Mouse (Mus musculus): ENCODE measurements at regions not wholly inside any gene's neighbourhood (a gene's known extent, or its start where the extent isn't known, plus 50 kb on each side); places are given as distances from the start of the nearest gene placed in this dataset.

- DNase-seq (ENCODE audit: low spot score) (no peak), ATAC-seq (ENCODE audit: low FRiP score) (no peak)
- Histone ChIP-seq H3K36me3 (ENCODE audit: control insufficient read depth, insufficient read depth, low read length) (no peaks in the 10 kb centered on the region), H3K9ac (ENCODE audit: low read depth, low read length) (no peak overlapping the region), H3K4me3 (ENCODE audit: low read depth, low read length) (no peak overlapping the region), H3K27ac (ENCODE audit: low read depth, low read length) (no peak overlapping the region), H3K27me3 (ENCODE audit: control insufficient read depth, insufficient read depth, low read length) (no peaks in the 10 kb centered on the region), H3K4me2 (replicated peaks; ENCODE audit: low read depth, low read length) (no peak overlapping the region), H3K4me1 (replicated peaks; ENCODE audit: control insufficient read depth, insufficient read depth, low read length) (no peaks in the 10 kb centered on the region), H3K9me3 (ENCODE audit: control insufficient read depth, low read length) (no peaks in the 10 kb centered on the region)
- WGBS = 92% methylated on average over 6 of the region's 6 CpGs
Measured at GRCm38 (mm10) chr3:27815201-27815695, 80.9 kb downstream of the Tmem212 start.

- Histone ChIP-seq H3K9ac (ENCODE audit: low read depth, low read length) (no peak overlapping the region), H3K9me3 (ENCODE audit: control insufficient read depth, low read length) (no peaks in the 10 kb centered on the region), H3K27me3 (ENCODE audit: control insufficient read depth, insufficient read depth, low read length) (no peaks in the 10 kb centered on the region), H3K4me2 (replicated peaks; ENCODE audit: low read depth, low read length) (no peak overlapping the region), H3K4me1 (replicated peaks; ENCODE audit: control insufficient read depth, insufficient read depth, low read length) (no peaks in the 10 kb centered on the region), H3K27ac (ENCODE audit: low read depth, low read length) (no peak overlapping the region), H3K4me3 (ENCODE audit: low read depth, low read length) (no peak overlapping the region), H3K36me3 (ENCODE audit: control insufficient read depth, insufficient read depth, low read length) (no peaks in the 10 kb centered on the region)
- ATAC-seq (ENCODE audit: low FRiP score) = no peak
- 71% methylated on average over 5 of the region's 5 CpGs for WGBS
- no peak for DNase-seq (ENCODE audit: low spot score)
Measured at GRCm38 (mm10) chr3:27804271-27804670, 91.9 kb downstream of the Tmem212 start.

- DNase-seq (ENCODE audit: low spot score) (no peak), ATAC-seq (ENCODE audit: low FRiP score) (no peak)
- Histone ChIP-seq H3K27ac (ENCODE audit: low read depth, low read length) (no peak overlapping the region), H3K4me2 (replicated peaks; ENCODE audit: low read depth, low read length) (no peak overlapping the region), H3K4me3 (ENCODE audit: low read depth, low read length) (no peak overlapping the region), H3K36me3 (ENCODE audit: control insufficient read depth, insufficient read depth, low read length) (no peaks in the 10 kb centered on the region), H3K9me3 (ENCODE audit: control insufficient read depth, low read length) (no peaks in the 10 kb centered on the region), H3K27me3 (ENCODE audit: control insufficient read depth, insufficient read depth, low read length) (no peaks in the 10 kb centered on the region), H3K9ac (ENCODE audit: low read depth, low read length) (no peak overlapping the region), H3K4me1 (replicated peaks; ENCODE audit: control insufficient read depth, insufficient read depth, low read length) (no peaks in the 10 kb centered on the region)
- 81% methylated on average over 3 of the region's 3 CpGs for WGBS
Measured at GRCm38 (mm10) chr3:27791633-27791951, 80.5 kb upstream of the Fndc3b start.

GRCm38 (mm10) chr3:27790932-27791632 lies 80.0 kb upstream of the Fndc3b start:
- no peak overlapping the region for H3K9ac ChIP-seq (ENCODE audit: low read depth, low read length)
- no peaks in the 10 kb centered on the region for H3K27me3 ChIP-seq (ENCODE audit: control insufficient read depth, insufficient read depth, low read length)
- no peak overlapping the region for H3K4me3 ChIP-seq (ENCODE audit: low read depth, low read length)
- H3K36me3 ChIP-seq (ENCODE audit: control insufficient read depth, insufficient read depth, low read length) = no peaks in the 10 kb centered on the region
- ATAC-seq (ENCODE audit: low FRiP score) (no peak), DNase-seq (ENCODE audit: low spot score) (no peak)
- 89% methylated on average over 13 of the region's 13 CpGs for WGBS
- H3K27ac ChIP-seq (ENCODE audit: low read depth, low read length) = no peak overlapping the region
- no peaks in the 10 kb centered on the region for H3K9me3 ChIP-seq (ENCODE audit: control insufficient read depth, low read length)
- no peaks in the 10 kb centered on the region for H3K4me1 ChIP-seq (replicated peaks; ENCODE audit: control insufficient read depth, insufficient read depth, low read length)
- no peak overlapping the region for H3K4me2 ChIP-seq (replicated peaks; ENCODE audit: low read depth, low read length)

- H3K4me2 ChIP-seq (replicated peaks; ENCODE audit: low read depth, low read length) = no peak overlapping the region
- ATAC-seq (ENCODE audit: low FRiP score) = no peak
- 0 out of 2 replicates have a peak, but pooled peaks cover 2% of the 10 kb centered on the region for H3K4me1 ChIP-seq (replicated peaks; ENCODE audit: control insufficient read depth, insufficient read depth, low read length)
- no peaks in the 10 kb centered on the region for H3K9me3 ChIP-seq (ENCODE audit: control insufficient read depth, low read length)
- no peak overlapping the region for H3K4me3 ChIP-seq (ENCODE audit: low read depth, low read length)
- no peak overlapping the region for H3K9ac ChIP-seq (ENCODE audit: low read depth, low read length)
- H3K27ac ChIP-seq (ENCODE audit: low read depth, low read length) = no peak overlapping the region
- DNase-seq (ENCODE audit: low spot score) = no peak
- no peaks in the 10 kb centered on the region for H3K36me3 ChIP-seq (ENCODE audit: control insufficient read depth, insufficient read depth, low read length)
- 76% methylated on average over 2 of the region's 2 CpGs for WGBS
- no peaks in the 10 kb centered on the region for H3K27me3 ChIP-seq (ENCODE audit: control insufficient read depth, insufficient read depth, low read length)
Measured at GRCm38 (mm10) chr3:27783926-27784325, 72.8 kb upstream of the Fndc3b start.

GRCm38 (mm10) chr3:27783476-27783875 lies 72.4 kb upstream of the Fndc3b start:
- no peak overlapping the region for H3K9ac ChIP-seq (ENCODE audit: low read depth, low read length)
- WGBS = 87% methylated on average over 4 of the region's 4 CpGs
- H3K36me3 ChIP-seq (ENCODE audit: control insufficient read depth, insufficient read depth, low read length) = no peaks in the 10 kb centered on the region
- no peak overlapping the region for H3K4me2 ChIP-seq (replicated peaks; ENCODE audit: low read depth, low read length)
- no peaks in the 10 kb centered on the region for H3K9me3 ChIP-seq (ENCODE audit: control insufficient read depth, low read length)
- no peak overlapping the region for H3K27ac ChIP-seq (ENCODE audit: low read depth, low read length)
- ATAC-seq (ENCODE audit: low FRiP score) (no peak), DNase-seq (ENCODE audit: low spot score) (no peak)
- H3K27me3 ChIP-seq (ENCODE audit: control insufficient read depth, insufficient read depth, low read length) = no peaks in the 10 kb centered on the region
- H3K4me3 ChIP-seq (ENCODE audit: low read depth, low read length) = no peak overlapping the region
- 0 out of 2 replicates have a peak, but pooled peaks cover 2% of the 10 kb centered on the region for H3K4me1 ChIP-seq (replicated peaks; ENCODE audit: control insufficient read depth, insufficient read depth, low read length)

GRCm38 (mm10) chr3:27782056-27782765 lies 71.1 kb upstream of the Fndc3b start:
- 29% methylated on average over 19 of the region's 19 CpGs for WGBS
- no peaks in the 10 kb centered on the region for H3K36me3 ChIP-seq (ENCODE audit: control insufficient read depth, insufficient read depth, low read length)
- no peaks in the 10 kb centered on the region for H3K27me3 ChIP-seq (ENCODE audit: control insufficient read depth, insufficient read depth, low read length)
- no peak overlapping the region for H3K4me2 ChIP-seq (replicated peaks; ENCODE audit: low read depth, low read length)
- no peak overlapping the region for H3K27ac ChIP-seq (ENCODE audit: low read depth, low read length)
- H3K9ac ChIP-seq (ENCODE audit: low read depth, low read length) = no peak overlapping the region
- 0 out of 2 replicates have a peak, but pooled peaks cover 2% of the 10 kb centered on the region for H3K4me1 ChIP-seq (replicated peaks; ENCODE audit: control insufficient read depth, insufficient read depth, low read length)
- ATAC-seq (ENCODE audit: low FRiP score) (peak; percentile 67; the same call in 1 of the 2 replicates), DNase-seq (ENCODE audit: low spot score) (peak; percentile 49)
- H3K9me3 ChIP-seq (ENCODE audit: control insufficient read depth, low read length) = no peaks in the 10 kb centered on the region
- H3K4me3 ChIP-seq (ENCODE audit: low read depth, low read length) = no peak overlapping the region

- ATAC-seq (ENCODE audit: low FRiP score) (no peak), DNase-seq (ENCODE audit: low spot score) (no peak)
- H3K4me1 ChIP-seq (replicated peaks; ENCODE audit: control insufficient read depth, insufficient read depth, low read length) = 0 out of 2 replicates have a peak, but pooled peaks cover 2% of the 10 kb centered on the region
- H3K9ac ChIP-seq (ENCODE audit: low read depth, low read length) = no peak overlapping the region
- no peak overlapping the region for H3K27ac ChIP-seq (ENCODE audit: low read depth, low read length)
- no peak overlapping the region for H3K4me3 ChIP-seq (ENCODE audit: low read depth, low read length)
- H3K27me3 ChIP-seq (ENCODE audit: control insufficient read depth, insufficient read depth, low read length) = no peaks in the 10 kb centered on the region
- WGBS = 44% methylated on average over 7 of the region's 7 CpGs
- no peaks in the 10 kb centered on the region for H3K36me3 ChIP-seq (ENCODE audit: control insufficient read depth, insufficient read depth, low read length)
- H3K9me3 ChIP-seq (ENCODE audit: control insufficient read depth, low read length) = no peaks in the 10 kb centered on the region
- H3K4me2 ChIP-seq (replicated peaks; ENCODE audit: low read depth, low read length) = no peak overlapping the region
Measured at GRCm38 (mm10) chr3:27779892-27780291, 68.8 kb upstream of the Fndc3b start.

GRCm38 (mm10) chr3:27777751-27778150 lies 66.6 kb upstream of the Fndc3b start:
- Histone ChIP-seq H3K27me3 (ENCODE audit: control insufficient read depth, insufficient read depth, low read length) (no peaks in the 10 kb centered on the region), H3K9me3 (ENCODE audit: control insufficient read depth, low read length) (no peaks in the 10 kb centered on the region), H3K27ac (ENCODE audit: low read depth, low read length) (no peak overlapping the region), H3K9ac (ENCODE audit: low read depth, low read length) (no peak overlapping the region), H3K4me3 (ENCODE audit: low read depth, low read length) (no peak overlapping the region), H3K36me3 (ENCODE audit: control insufficient read depth, insufficient read depth, low read length) (no peaks in the 10 kb centered on the region), H3K4me2 (replicated peaks; ENCODE audit: low read depth, low read length) (no peak overlapping the region), H3K4me1 (replicated peaks; ENCODE audit: control insufficient read depth, insufficient read depth, low read length) (0 out of 2 replicates have a peak, but pooled peaks cover 2% of the 10 kb centered on the region)
- WGBS = 88% methylated on average over 6 of the region's 6 CpGs
- DNase-seq (ENCODE audit: low spot score) (no peak), ATAC-seq (ENCODE audit: low FRiP score) (no peak)
